Mouse (Mus musculus): ENCODE measurements around the gene Gm4779.
"Not testable (repeated sequence)": the region's sequence is repeated elsewhere in the genome, so short reads cannot be mapped to it uniquely, and the experiment has no call there.

Gm4779 gene

GRCm38 (mm10) chrX:101794342-101794741 lies at the start of gene Gm4779, which contains the start of gene 8030474K03Rik:
TSS of gene Gm4779 (minus strand) at chrX:101794423.
TSS of gene 8030474K03Rik (plus strand) at chrX:101794656.
- DNase-seq (ENCODE audit: low read depth, low spot score) = no peak

GRCm38 (mm10) chrX:101819980-101820379 lies 25.8 kb upstream of the Gm4779 start:
- not testable (repeated sequence) for DNase-seq (ENCODE audit: low read depth, low spot score)

GRCm38 (mm10) chrX:101819163-101819562 lies 24.9 kb upstream of the Gm4779 start:
- no peak for DNase-seq (ENCODE audit: low read depth, low spot score)

GRCm38 (mm10) chrX:101811750-101812149 lies 17.5 kb upstream of the Gm4779 start:
- no peak for DNase-seq (ENCODE audit: low read depth, low spot score)

GRCm38 (mm10) chrX:101805512-101805911 lies 11.3 kb upstream of the Gm4779 start:
- DNase-seq (ENCODE audit: low read depth, low spot score) = peak; percentile 22

- peak; percentile 19 for DNase-seq (ENCODE audit: low read depth, low spot score)
These were observed 2.7 kb downstream of the Gm4779 start for GRCm38 (mm10) chrX:101791551-101791950.

- no peak for DNase-seq (ENCODE audit: low read depth, low spot score)
These were observed 22.2 kb downstream of the Gm4779 start for GRCm38 (mm10) chrX:101772035-101772434.

GRCm38 (mm10) chrX:101770307-101770706 lies 23.9 kb downstream of the Gm4779 start:
- DNase-seq (ENCODE audit: low read depth, low spot score) = no peak

- DNase-seq (ENCODE audit: low read depth, low spot score) = no peak
These were observed 24.7 kb downstream of the Gm4779 start for GRCm38 (mm10) chrX:101769478-101769877.

GRCm38 (mm10) chrX:101767280-101767679 lies 26.9 kb downstream of the Gm4779 start:
- no peak for DNase-seq (ENCODE audit: low read depth, low spot score)

GRCm38 (mm10) chrX:101765111-101765510 lies 29.1 kb downstream of the Gm4779 start:
- DNase-seq (ENCODE audit: low read depth, low spot score) = peak; percentile 65

GRCm38 (mm10) chrX:101764621-101765020 lies 29.6 kb downstream of the Gm4779 start:
- DNase-seq (ENCODE audit: low read depth, low spot score) = no peak

- DNase-seq (ENCODE audit: low read depth, low spot score) = no peak
These were observed 39.7 kb downstream of the Gm4779 start for GRCm38 (mm10) chrX:101754478-101754877.

GRCm38 (mm10) chrX:101750144-101750543 lies 44.1 kb downstream of the Gm4779 start:
- no peak for DNase-seq (ENCODE audit: low read depth, low spot score)

GRCm38 (mm10) chrX:101741064-101741433 lies 53.2 kb downstream of the Gm4779 start:
- no peak for DNase-seq (ENCODE audit: low read depth, low spot score)

- DNase-seq (ENCODE audit: low read depth, low spot score) = peak; percentile 60
These were observed 53.7 kb downstream of the Gm4779 start for GRCm38 (mm10) chrX:101740335-101741063.
